Mouse (Mus musculus) ES-E14 (cell line): ENCODE results near the gene 4930518I15Rik.

Experiments used
- CHD2 ChIP-seq: IDR thresholded peaks from 2 replicates; pipeline ENCODE4 v1.6.1; 2014; ENCODE audit warnings: mild to moderate bottlenecking, low read depth, low read length, inconsistent platforms
- HCFC1 ChIP-seq: IDR thresholded peaks from 2 replicates; pipeline ENCODE4 v1.6.1; 2012; ENCODE audit warnings: low read length, inconsistent platforms, borderline replicate concordance; ENCODE audit not compliant: insufficient read depth
- ZC3H11A ChIP-seq: IDR thresholded peaks from 2 replicates; pipeline ENCODE4 v1.6.1; 2012; ENCODE audit warnings: low read depth, mild to moderate bottlenecking, inconsistent platforms, low read length, borderline replicate concordance

DNA sequence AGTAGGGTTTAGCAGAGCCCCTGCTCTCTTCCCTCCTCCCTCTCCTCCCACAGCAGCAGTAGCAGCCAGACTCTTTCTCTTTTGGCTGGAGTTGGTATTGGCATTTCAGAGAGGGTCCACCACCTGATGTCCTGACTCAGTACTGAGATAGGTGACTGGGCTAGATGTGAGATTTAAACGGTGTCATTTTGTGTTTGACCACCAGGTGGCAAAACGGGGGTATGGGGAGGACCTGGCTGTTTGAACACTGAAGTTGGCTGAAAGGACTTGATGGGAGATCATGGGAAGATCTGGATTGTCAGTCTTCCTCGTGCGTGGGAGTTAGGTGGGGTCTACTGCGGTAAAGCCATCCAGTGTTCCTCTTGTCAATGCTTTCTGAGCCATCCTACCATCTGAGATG lies 15.9 kb upstream of the 4930518I15Rik start:
- no peak; the same call in 1 of the 2 replicates for TF ChIP-seq ZC3H11A
- no peak for TF ChIP-seq HCFC1
- TF ChIP-seq CHD2 = no peak
